Mouse (Mus musculus): Measurements from ENCODE around the gene Hsfy2. TPM values are rescaled to one million over a fixed set of nuclear protein-coding genes. Genes with fewer than 3 reads are reported as not detected.

Gene Hsfy2
- polyA plus RNA-seq, 1 experiment, result not detected

DNA sequence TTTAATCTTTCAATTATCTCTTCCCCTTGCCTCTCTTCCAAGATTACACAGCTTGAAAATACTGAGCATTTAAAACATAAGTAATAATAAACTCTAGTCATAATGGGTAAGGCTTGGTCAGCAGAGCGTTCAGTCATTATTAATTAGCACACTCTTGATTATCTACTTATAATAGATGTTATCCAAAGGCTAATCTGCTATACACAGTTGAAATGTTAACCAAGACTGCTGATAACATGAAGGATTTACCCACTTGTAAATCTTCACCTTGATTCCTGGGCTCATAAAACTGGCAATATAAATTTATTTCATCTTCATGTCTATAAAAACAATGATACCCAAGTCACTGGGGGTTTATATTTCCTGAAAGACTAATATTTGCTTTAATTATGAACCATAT, 24.9 kb downstream of the Hsfy2 start:
- H3K79me3 ChIP-seq (ENCODE audit: low read depth), result no peaks in the 10 kb centered on the region
- H3K4me3 ChIP-seq (ENCODE audit: insufficient read depth, poor library complexity, severe bottlenecking), result no peak overlapping the region
- H3K36me3 ChIP-seq (ENCODE audit: control insufficient read depth, insufficient read depth), result no peaks in the 10 kb centered on the region
- no peak for TF ChIP-seq MYOG (IDR thresholded peaks at IDR 0.05; ENCODE audit: control insufficient read depth, extremely low read depth, insufficient read length)
- TF ChIP-seq CTCF (IDR thresholded peaks at IDR 0.05; ENCODE audit: control insufficient read depth, insufficient read depth, insufficient read length), result no peak
- TF ChIP-seq FOSL1 (IDR thresholded peaks at IDR 0.05; ENCODE audit: insufficient read depth, low read length, poor library complexity, severe bottlenecking), result no peak
- no peak for TF ChIP-seq CEBPB (IDR thresholded peaks at IDR 0.05; ENCODE audit: low read depth)
- no peaks in the 10 kb centered on the region for H3K79me2 ChIP-seq (ENCODE audit: control insufficient read depth, insufficient read depth)
- no peaks in the 10 kb centered on the region for H3K27me3 ChIP-seq (ENCODE audit: control insufficient read depth, insufficient read depth, insufficient read length)
- no peak overlapping the region for H3ac ChIP-seq (ENCODE audit: control insufficient read depth, insufficient read length, low read depth)

Measured in C2C12 (cell line).